Mouse (Mus musculus) erythroblast, embryonic 14.5 days (primary cell): ENCODE data around the gene Crb1.

Experiments
- GATA1 ChIP-seq: IDR thresholded peaks from 2 replicates; pipeline ENCODE4 v1.6.1; 2012; ENCODE audit warnings: low read length, inconsistent platforms, mixed read lengths
- TAL1 ChIP-seq: IDR thresholded peaks from 3 replicates; pipeline ENCODE4 v1.6.1; 2012; ENCODE audit warnings: low read length, inconsistent platforms, mixed read lengths

DNA sequence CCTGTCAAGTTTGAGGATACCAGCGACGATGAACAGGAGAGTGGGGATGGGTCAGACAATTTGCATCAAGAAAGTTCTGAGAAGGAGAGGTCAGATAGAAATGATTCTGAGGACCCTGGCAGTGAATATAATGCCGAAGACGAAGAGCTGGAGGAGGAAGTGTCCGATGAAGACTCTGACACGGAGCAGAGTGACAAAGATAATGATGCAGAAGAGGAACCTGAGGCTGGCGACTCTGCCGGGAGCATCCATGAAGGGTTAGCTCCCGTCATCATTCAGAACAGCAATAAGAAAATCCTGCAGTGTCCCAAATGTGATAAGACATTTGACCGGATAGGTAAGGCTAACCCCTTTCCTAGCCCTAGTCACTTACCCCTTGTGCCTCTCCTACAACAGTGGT lies 47.0 kb upstream of the Crb1 start:
- TF ChIP-seq GATA1 = no peak
- TF ChIP-seq TAL1 = no peak
